Mouse (Mus musculus): ENCODE results near the gene Il6ra.

DNA sequence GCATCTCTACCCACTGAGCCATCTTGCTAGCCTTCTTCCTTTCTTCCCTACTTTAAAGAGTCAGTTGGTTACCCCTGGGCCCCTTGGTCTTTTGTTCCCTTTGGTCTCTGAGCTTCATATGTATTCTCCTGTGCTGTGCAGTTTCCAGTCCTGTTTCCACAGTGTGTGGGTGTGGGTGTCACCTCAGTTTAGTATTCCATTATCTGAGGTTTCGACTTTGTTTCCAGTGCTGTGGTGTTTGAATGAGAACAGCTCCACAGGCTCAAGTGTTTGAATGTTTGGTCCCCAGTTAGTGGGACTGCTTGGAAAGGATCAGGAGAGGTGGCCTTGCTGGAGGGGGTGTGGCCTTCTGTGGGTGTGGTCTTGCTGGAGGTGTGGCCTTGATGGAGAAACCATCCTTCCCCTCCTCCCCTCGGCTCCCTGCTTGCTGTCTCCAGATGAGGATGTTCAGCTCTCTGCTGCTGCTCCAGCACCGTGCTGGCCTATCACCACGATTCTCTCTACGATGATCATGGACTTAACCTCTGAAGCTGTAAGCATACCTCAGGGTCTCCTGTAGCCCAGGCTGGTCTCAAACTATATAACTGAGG lies 20.4 kb downstream of the Il6ra start:
- TF ChIP-seq CTCF (IDR thresholded peaks at IDR 0.05; ENCODE audit: low read depth) (no peak), EP300 (IDR thresholded peaks at IDR 0.05; ENCODE audit: low read depth) (no peak)
